Mouse (Mus musculus): ENCODE results near the gene Tcstv3. TPM values are rescaled to one million over a fixed set of nuclear protein-coding genes. Genes with fewer than 3 reads are reported as not detected.
"Not testable (repeated sequence)": the region's sequence is repeated elsewhere in the genome, so short reads cannot be mapped to it uniquely, and the experiment has no call there.

Tcstv3 gene
- total RNA-seq (2021), result not detected

DNA sequence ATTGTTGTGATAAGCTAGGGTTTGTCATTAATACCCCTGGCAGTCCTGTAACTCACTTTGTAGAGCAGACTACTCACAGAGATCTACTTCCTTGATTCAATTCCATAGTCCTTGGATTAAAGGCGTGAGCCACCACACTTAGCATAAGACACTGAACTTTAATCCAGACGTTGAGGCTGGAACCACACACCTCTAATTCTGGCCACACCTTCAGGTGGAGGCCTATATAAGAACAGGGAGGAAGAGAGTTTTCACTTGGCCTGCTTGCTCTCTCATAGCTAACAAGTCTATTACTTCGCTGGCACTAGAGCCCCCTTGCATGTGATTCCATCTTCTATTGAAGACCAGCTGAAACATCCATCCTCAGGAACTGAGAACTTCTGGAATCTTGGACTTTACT, at the start of gene Tcstv3:
Gene Tcstv3 (plus strand): TSS at position 301 of the 400 bp plus-strand sequence.
- not testable (repeated sequence) for DNase-seq

DNA sequence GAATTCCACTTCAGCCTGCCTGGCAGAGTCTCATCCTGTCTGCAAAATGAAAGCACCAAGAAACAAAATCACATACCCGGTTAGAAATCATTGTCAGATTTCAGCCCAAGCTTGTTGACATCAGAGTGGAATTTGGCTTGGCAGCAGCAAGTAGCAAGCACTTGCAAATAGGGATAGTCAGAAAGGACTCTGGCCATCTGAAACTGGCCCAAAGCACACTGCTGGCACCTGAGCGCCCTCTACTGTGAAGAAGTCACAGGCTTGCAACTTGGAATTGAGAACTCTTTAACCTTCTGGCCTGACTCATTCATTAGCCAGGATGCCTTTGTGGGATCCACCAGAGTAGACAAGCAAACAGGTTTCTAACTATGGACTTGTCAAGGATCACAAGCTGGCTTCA, 38.8 kb upstream of the Tcstv3 start:
- not testable (repeated sequence) for DNase-seq

DNA sequence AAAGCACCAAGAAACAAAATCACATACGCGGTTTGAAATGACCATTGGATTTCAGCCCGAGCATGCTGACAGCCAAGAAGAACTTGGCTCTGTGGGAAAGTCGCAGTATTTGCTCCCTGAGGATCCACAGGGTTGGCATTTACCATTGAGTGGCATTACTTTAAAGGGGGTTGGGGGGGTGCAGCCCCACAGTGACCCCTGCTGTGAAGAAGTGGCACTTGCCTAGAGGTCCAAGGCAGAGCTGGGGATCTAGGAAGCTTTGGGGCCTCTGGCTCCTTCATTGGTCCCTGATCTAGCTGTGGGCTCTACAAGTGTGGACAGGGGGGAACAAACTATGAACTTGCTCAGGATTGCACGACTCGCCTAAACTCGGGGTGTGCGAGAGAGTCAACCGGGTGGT, 37.9 kb upstream of the Tcstv3 start:
- DNase-seq, result no peak

DNA sequence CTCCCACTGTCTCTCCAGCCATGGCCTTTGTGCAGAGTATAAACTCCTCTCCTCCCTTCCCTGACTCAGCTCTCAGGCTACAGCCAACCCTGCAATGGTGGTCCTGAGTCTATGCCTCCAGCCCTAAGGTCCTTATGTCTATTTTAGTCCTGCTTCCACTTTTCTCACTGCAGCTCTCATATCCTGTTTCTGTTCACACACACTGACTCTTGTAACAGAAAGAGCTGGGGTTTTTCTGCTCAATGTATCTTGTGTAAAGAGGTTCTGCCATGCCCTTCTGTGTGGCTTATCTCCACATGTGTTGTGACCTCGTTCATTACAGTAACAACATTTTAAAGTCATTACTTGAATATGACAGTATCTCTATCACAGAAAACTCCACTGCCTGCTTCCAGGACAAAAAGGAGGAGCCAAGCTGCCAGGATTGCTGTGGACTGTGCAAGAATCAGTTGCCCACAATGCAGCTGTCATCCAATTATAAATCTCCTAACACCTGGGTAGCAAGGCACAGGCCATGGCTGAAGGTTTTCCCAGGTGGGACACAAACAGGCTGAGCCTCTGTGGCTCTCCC, 17.3 kb upstream of the Tcstv3 start:
- DNase-seq, result no peak

DNA sequence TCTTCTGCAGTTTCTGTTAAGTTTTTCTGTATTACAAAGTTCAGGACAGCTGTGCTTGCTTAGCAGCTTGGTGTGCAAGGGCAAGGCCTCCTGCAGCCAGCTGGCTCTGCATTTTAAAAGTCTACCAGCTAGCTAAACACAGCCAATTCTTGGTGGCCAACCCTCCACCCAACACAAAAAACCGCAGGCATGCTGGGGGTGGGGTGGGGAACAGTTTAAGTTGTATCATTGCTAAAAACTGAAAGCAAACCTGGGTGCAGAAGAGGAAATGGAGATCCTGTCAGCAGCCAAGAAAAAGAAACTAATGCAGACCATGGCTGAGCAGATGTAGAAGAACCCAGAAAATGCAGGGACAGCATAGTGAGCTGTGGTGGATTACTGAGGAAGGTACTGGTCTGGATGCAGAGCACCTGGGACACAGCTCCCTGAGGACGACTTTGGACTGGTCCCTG, 16.7 kb upstream of the Tcstv3 start, which contains the start of gene BC147527:
Gene BC147527 (plus strand): TSS at position 402 of the 452 bp plus-strand sequence.
- no peak for DNase-seq

DNA sequence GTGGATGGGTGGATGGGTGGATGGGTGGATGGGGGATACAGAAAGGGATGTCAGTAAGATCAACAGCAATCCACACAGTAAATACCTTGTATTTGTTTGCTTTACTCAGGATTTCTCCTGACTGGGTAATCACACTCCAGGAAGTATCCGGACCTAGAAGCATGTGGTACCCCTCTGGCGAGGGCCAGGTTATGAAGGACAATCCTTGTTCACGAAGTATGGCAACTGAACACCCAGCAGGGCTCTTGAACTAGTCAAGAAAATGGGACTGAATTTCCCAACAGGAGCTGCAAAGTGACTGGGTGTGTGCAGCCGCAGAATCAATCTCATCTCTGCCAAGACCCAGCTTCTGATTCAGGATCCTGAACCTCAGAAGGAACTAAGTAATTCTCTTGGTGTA, 15.8 kb upstream of the Tcstv3 start:
- DNase-seq, result no peak

DNA sequence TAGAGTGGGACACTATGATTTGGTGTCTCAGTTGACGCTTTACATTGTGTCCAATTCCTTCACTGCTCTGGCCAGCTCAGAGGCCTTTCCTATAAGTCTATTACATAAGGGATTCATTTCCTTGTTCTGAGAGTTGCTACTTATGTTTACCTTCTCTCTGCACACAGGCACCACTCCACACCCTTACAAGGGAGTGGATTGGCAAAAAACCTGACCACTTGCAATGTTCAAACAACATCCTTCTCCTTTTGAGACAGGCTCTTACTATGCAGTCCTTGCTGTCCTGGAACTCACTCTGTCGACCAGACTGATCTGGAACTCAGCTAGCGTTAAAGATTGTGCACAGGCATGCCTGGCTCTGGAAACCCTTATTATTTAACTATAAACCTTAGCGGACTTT, 5.9 kb upstream of the Tcstv3 start:
- no peak for DNase-seq

DNA sequence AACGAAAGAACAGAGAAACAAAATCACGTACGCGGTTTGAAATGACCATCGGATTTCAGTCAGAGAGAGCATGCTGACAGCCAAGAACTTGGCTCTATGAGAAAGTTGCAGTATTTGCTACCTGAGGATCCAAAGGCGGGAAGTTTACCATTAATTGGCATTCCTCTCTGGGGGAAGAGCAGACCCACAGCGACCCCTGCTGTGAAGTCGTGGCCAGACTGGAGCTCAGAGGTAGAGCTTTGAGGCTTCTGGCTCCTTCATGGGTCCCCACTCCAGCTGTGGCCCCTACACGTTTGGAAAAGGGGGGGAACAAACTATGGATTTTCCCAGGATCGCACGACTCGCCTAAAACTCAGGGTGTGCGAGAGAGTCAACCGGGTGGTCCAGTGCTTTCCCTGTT, 3.1 kb upstream of the Tcstv3 start:
- no peak for DNase-seq

DNA sequence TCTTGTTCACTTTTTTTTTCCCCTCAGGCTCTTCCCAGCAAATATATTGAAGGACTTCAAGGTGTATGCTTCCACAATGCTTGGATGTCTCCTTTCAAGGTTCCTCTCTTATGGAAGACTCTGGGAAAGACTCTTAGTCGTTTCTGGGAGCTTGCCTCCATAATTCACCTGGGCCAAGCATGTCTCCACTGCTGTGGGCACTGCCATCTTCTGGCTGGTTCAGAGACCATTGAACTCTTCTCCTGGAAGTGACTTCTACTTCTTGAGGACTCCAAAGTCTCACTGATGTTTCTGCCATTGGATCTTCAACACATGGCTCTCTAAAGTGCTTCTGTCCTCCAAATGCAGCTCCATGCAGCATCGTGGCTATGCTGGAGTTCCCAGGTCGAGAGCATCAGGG, 3.5 kb downstream of the Tcstv3 start:
- DNase-seq, result no peak

DNA sequence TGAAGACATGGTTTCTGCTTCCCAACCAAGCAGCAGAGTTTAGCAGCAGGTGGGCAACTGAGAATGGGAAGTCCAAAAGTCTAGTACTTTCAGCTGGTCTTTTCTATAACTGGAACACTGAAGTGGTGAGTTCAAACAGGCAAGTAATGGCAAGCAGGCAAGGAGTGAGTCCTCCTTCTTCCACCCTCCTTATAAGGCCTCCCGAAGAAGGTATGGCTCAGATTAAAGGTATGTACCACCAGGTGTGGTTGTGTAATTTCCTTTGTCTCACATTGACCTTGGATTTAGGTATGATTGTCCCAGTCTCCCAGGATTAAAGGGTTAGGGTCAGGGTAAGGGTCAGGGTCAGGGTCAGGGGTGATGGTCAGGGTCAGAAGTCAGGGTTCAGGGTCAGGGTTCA, 4.0 kb downstream of the Tcstv3 start:
- DNase-seq, result no peak

Other genes starting within 250 kb of the Tcstv3 start
- not detected for gene Gm20767, start 176.6 kb upstream of the Tcstv3 start, total RNA-seq (2021)
- gene Gm21818, start 144.4 kb upstream of the Tcstv3 start, total RNA-seq (2021), result not detected
- gene Gm21762, start 100.9 kb upstream of the Tcstv3 start, total RNA-seq (2021), result not detected
- not detected for gene Gm21731, start 77.8 kb upstream of the Tcstv3 start, total RNA-seq (2021)
- gene AF067061, start 53.8 kb upstream of the Tcstv3 start, total RNA-seq (2021), result not detected
- gene BC147527, start 16.5 kb upstream of the Tcstv3 start, total RNA-seq (2021), result not detected

All from heart, postnatal 4 days (tissue).